Mouse (Mus musculus) brain, embryonic 14.5 days (tissue): ENCODE measurements around the gene Vps13d.

Experiments used
- CTCF ChIP-seq: fragments of 200-500 bp; IDR thresholded peaks from 2 replicates; pipeline ENCODE4 v1.5.1; 2012; ENCODE audit warnings: inconsistent platforms, mild to moderate bottlenecking, moderate library complexity, borderline replicate concordance; ENCODE audit not compliant: insufficient read depth, insufficient read length; ENCODE audit errors: extremely low read depth
- POLR2A ChIP-seq: fragments of 200-500 bp; IDR thresholded peaks from 2 replicates; pipeline ENCODE4 v1.6.1; 2012; ENCODE audit warnings: mild to moderate bottlenecking, inconsistent platforms, borderline replicate concordance; ENCODE audit not compliant: poor library complexity, insufficient read depth, insufficient read length, severe bottlenecking; ENCODE audit errors: extremely low read depth

GRCm38 (mm10) chr4:145056346-145056745 lies 138.5 kb downstream of the Vps13d start:
- TF ChIP-seq CTCF, result no peak
- no peak for TF ChIP-seq POLR2A
